Mouse (Mus musculus) cerebellum, adult 8-10 months (tissue): ENCODE measurements around the gene Glis2.

Experiments used
- DNase-seq: peaks from one replicate; pipeline ENCODE4 v3.0.0; 2022

Glis2 gene

DNA sequence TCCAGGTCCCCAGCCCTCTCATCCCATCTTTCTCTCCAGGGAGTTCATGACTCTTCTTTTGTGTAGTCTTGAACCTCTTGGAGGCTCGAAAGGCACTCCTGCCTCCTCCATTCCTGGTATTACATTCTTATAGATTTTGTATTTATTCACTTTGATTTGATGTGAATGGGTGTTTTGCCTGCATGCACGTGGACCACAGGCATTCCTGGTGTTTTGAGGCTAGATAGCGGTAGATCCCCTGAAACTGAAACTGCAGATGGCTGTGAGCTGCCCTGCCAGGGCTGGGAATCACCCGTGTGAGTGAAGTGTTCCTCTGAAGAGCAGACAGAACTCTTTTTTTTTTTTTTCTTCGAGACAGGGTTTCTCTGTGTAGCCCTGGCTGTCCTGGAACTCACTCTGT, 10.1 kb upstream of the Glis2 start:
- DNase-seq = no peak

DNA sequence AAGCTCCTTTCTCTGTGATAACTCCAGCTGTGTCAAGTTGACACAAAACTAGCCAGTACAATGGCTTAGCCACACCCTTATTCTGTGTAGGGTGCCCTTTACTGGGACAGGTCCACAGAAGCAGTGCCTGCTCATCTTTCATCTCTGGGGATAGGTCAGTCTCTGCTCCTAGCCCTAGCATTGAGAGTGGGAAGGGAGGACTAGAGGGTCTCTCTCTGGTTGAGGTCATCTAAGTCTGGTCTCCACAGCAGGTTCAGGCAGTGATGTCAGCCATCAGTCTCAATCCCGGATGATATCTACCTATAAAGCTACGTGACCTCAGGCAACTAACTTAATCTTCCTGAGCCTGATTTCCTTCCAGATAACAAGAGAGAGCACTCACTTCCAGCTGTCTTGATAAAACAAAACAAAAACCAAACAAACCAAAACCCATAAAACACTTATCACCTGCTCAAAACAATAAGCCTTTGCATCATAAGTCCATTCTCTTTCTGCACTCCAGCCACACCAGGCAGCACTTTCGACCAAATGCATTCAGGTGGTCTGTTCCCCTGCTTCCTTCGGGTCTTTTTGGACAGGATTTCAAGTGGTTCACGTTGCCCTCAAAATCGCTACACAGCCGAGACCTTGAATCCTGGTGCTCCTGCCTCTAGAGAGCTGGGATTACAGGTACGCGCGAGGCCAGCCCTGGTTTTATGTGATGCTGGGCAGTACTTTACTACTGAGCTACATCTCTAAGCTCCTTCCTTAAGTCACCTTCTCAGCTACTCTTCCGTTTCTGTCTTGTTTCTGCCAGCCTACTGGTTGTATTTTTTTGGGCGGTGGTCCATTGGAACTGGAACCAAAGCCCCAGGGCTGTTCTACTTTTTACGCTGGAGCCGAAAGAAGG, 8.6 kb upstream of the Glis2 start:
- no peak for DNase-seq

- peak; percentile 88 for DNase-seq
These were observed 7.9 kb upstream of the Glis2 start for GRCm38 (mm10) chr16:4586531-4587123.

DNA sequence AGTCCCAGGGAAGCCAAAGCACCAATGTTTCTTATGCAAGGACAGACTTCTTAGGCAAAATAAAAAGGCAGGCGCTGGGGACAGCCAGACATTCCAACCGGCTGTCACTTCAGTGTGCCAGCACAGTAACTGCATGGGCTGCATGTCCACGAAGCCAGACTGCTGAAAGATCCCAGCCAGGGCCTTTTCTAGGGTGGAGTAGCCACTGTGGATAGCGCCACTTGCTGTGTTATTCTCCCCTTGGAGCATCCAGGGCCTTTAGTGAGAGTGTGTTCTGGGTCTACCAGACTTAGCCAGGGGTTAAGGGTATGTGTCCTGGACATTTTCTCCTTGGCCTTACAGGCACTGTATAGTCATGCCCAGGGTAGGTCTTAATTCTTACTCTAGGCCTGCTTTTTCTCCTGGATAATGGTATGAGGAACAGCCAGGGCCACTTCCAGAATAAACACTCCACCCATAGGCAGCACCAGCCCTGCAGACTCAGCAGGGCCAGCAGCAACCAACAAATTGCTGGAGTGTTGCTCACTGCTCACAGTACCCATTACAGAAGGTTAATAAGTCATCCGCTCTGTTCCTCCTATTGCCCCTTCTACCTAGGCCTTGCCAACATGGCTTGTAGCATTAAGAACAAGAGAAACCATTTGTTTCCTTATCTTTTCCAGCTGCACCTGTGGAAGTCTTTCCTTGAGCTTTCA, 6.8 kb upstream of the Glis2 start:
- no peak for DNase-seq

DNA sequence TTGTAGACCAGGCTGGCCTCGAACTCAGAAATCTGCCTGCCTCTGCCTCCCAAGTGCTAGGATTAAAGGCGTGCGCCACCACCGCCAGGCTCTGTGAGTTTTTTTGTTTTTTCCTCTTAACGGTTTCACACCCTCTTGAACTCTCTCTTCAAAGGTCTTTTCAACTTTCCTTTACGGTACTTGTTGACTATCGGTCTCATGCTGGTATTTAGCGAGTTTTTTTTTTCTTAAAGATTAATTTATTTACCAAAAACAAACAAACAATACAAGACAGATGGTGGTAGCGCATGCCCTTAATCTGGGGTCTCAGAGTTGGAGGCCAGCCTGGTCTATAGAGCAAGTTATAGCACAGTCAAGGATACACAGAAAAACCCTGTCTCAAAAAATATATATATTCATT, 4.3 kb upstream of the Glis2 start:
- DNase-seq = no peak

DNA sequence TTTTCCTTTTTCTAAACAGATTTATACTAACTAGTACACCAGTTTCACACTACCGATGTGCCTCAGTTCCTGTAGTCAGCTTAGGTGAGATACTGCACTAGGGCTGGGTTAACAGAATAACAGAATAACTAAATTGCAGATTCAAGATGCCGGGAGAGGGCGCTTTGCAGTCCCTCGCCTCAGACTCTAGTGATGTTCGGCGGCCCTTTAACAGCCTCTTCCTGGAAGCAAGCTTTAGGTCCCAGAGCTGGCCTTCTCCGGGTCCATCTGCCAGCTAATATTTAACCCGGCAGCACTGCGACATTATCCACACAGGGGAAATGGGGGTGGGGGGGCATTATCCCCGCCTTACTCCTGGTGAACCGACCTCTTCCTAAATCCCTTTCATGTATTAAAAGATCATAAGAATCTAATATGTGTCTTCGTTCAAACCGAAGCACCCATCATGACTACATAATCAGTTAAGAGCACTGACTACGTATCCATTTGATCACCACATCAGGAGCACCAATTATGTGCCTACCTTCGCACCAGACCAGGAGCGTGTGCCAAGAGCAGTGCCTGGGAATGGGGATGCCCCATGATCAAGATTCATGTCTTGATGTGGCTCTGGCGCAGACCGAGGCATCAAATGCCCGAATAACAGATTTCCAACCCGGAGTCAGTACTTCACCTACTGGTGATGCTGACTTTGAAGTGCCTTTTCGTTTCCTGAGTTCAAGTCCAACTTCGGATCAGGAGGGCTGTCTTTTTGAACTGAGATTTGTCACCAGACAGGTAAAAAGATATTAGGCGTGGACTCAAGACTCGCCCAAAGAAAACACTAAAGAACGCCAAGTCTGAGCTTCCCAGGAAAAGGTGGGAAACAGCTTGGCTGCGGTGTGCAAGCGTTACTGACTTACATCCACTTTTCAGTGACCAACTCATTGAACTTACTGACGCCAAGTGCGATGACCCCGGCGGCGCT, 1.3 kb upstream of the Glis2 start:
- peak; percentile 63 for DNase-seq

- DNase-seq = peak; percentile 44
These were observed 457 bp downstream of the Glis2 start for GRCm38 (mm10) chr16:4594814-4595526.

DNA sequence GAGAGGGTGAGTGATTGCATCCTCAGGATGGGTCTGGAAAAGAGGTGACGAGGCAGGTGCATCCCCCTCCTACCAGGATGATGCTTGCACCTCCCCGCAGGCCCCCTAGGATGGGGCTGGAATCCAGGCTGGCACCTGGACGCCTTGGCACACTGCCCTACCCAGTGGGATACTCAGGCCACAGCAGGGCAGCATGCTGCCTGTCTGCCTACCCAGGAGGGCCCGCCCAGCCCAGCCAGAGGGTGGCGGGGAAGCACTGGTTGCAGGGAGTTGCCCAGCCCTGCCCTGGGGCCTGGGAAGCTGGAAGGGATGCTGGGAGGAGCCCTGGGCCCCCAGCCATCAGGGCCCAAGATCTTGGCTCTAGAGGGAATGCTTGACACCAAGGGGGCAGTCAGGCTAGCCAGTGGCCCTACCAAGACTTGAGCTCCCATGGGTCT, 1.0 kb downstream of the Glis2 start:
- DNase-seq = peak; percentile 63

GRCm38 (mm10) chr16:4596141-4596728, 1.7 kb downstream of the Glis2 start:
- DNase-seq = no peak

DNA sequence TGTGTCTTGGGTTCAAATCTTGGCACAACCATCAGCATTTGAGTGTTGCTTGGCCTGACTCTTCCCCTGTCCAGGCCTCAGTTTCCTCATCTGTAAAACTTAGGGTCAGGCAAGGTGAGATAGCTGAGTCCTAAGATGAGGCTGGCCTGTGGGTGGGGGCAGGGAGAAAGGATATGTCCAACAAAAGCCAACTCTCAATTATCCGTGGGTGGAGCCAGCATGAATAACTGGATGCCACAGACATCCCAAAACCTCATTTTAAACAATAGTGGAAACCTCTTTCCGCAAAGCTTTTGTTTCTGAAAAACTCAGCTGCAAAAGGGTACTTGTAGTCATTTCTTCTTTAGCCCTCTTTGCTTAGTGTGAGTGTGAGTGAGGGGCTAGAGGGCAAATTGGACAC, 2.3 kb downstream of the Glis2 start:
- DNase-seq = no peak

DNA sequence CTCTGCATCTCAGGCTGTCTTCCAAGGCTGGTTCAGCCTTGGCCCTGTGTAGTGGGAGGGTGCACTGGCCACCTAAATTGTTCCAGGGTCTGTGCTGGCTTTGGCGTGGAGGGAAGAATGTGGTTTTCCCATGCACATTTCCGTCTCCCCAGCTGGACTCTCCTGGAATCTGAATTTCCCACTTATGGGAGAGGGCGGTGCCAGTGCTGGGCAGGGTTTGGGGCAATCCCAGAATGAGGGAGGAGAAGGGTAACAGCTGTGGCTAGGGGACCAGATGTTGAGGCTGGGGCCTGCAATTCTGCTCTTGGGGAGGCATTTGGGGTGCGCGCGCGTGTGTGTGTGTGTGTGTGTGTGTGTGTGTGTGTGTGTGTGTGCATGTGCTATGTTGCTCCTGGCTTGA, 2.8 kb downstream of the Glis2 start:
- DNase-seq = no peak

DNA sequence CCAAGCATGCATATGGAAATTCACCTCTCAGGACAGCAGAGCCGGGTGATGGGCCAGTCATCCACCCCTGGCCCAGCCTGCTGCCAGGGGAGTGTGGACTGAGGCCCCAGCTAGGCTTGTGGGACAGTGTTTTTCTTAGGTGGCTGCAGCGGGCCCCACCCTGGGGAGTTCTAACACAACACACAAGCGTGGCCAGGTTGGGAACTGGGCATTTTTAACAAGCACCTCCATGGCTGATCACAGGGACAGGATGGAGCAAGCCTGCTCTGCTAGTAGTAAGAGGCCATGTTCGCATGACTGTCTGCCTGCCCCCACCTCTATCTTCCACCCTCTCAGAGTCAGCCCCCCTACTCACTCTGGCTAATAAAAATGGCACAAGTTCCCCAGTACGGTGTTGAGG, 3.5 kb downstream of the Glis2 start:
- no peak for DNase-seq

GRCm38 (mm10) chr16:4598891-4599543, 4.5 kb downstream of the Glis2 start:
- DNase-seq = no peak

- no peak for DNase-seq
These were observed 5.1 kb downstream of the Glis2 start for GRCm38 (mm10) chr16:4599616-4600015.

DNA sequence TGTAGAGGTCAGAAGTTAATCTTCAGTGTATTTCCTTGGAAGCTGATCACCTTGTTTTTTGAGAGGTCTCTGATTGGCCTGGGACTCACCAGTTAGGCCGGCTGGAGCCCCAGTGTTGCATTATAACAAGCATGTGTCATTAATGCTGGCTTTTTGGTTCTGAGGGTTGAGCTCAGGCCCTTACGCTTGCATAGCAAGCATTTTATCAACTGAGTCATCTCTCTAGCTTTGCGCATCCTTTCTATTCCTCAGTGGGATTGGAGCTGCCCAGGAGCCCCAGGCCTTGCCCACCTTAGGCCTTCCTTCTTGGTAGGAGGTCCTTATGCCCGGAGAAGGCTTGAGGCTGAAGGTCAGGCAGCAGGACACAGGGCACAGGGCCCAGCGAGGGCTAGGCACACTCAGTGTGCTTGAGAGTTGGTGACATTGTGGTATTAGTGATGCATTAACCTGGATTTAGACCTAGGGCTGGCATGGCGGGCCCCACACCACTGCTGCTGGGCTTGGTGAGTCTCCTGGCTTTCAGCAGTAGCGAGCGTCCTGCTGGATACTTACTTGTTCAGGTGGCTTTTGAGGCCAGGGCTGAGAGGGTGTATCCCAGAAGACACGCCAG, 6.3 kb downstream of the Glis2 start:
- DNase-seq = no peak

DNA sequence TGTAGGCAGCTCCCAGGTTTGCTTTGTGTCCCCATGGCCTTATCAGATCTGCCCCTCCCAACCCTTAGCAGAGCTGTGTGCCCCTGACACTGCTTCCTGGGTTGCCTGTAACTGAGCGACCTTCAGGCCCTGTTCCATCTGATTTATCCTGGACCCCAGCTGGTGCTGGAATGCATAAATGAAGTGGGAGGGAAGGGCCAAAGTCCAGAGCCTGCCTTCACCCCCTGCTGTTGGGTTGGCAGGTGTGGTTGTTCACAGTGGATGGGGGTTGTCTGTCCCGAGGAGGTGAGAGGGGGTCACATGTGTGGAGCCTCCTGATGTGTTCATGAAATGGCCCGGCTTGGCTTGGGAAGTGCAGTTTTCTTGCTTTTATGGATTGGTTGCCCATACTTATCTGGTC, 7.7 kb downstream of the Glis2 start:
- DNase-seq = no peak

DNA sequence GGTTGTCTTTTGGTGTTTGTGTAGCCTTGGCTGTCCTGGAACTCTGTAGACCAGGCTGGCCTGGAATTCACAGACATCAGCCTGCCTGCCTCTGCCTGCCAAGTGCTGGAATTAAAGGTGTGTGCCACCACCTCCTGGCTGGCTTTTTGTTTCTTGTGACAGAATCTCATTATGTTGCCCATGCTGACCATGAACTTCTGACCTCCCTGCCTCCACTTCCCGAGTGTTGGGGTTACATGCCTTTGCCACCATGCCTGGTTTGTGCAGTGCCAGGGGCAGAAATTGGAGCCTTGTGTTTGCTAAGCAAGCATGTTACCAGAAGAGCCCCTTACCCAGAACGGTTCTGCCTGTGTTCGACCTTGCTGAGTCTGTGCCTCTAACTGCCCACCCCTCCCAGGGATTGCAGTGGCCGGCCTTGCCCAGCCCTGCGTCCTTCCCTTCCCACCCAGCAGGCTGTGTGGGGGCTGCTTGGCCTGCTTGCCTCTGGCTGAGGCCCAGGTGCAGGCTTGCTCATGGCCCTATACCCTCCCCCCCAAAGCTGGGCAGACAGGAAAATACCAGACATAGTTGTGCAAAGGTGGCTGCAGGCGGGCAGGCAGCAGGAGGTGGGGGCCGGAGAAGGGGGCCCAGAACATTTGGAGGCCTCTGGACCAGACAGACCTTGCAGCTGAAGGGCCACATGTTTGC, 8.4 kb downstream of the Glis2 start:
- no peak for DNase-seq

- DNase-seq = no peak
These were observed 8.9 kb downstream of the Glis2 start for GRCm38 (mm10) chr16:4603453-4603837.

DNA sequence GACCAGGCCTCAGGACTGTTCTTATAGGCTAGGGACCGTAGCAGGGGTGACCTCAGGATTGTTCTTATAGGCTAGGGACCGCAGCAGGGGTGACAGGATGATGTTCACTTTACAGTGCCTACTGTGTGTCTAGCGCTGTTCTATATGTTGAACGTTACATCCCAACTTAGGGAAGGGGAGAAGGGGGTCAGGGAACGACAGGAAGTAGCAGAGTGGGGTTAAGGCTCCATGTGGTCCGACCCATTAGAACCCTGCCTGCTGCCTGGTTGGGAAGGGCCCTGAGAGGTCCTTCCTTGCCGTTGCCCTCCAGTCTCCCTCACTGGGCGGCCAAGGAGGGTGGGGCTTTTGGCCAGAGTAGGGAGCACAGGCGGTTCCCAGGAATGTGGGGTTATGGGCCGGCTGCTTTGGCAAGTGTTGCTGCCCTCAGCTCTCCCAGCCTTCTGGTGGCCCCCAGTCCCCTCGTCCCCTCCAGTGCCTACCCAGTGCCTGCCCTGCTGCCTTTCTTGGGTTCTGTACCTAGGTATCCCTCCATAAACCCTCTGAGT, 9.9 kb downstream of the Glis2 start:
- no peak for DNase-seq
